Mouse (Mus musculus) spleen, adult 2 months (tissue): ENCODE results near the gene Olfr5. TPM values are rescaled to one million over a fixed set of nuclear protein-coding genes. Genes with fewer than 3 reads are reported as not detected.

ENCODE experiments used
- DNase-seq, 2 experiments: peaks; one replicate each; pipeline versions ENCODE4 v3.0.0 to v3.0.0-alpha.2; 2012 to 2021; ENCODE audit warnings: low spot score in 2 of 2, low read depth in 1 of 2
- H3K27ac ChIP-seq: fragments of 200-500 bp; 2 replicates; pipeline ENCODE4 v1.5.1; 2012; ENCODE audit warnings: low read length, inconsistent platforms; ENCODE audit not compliant: insufficient read depth
- H3K27me3 ChIP-seq: fragments of 200-500 bp; 2 replicates; pipeline ENCODE4 v1.6.1; 2012; ENCODE audit warnings: mild to moderate bottlenecking, moderate library complexity, low read length, inconsistent platforms; ENCODE audit not compliant: control insufficient read depth, insufficient read depth
- H3K36me3 ChIP-seq: fragments of 200-500 bp; 2 replicates; pipeline ENCODE4 v1.6.1; 2012; ENCODE audit warnings: mild to moderate bottlenecking, low read length, inconsistent platforms; ENCODE audit not compliant: control insufficient read depth, insufficient read depth
- H3K4me1 ChIP-seq: fragments of 200-500 bp; 2 replicates; pipeline ENCODE4 v1.6.1; 2011; ENCODE audit warnings: inconsistent platforms; ENCODE audit not compliant: control insufficient read depth, insufficient read depth, insufficient read length
- H3K4me3 ChIP-seq: fragments of 200-500 bp; 2 replicates; pipeline ENCODE4 v1.5.1; 2011; ENCODE audit warnings: mild to moderate bottlenecking, inconsistent platforms; ENCODE audit not compliant: insufficient read depth, insufficient read length; ENCODE audit errors: extremely low read depth
- CTCF ChIP-seq: fragments of 200-500 bp; IDR thresholded peaks from 2 replicates; pipeline ENCODE4 v1.5.1; 2011; ENCODE audit warnings: mild to moderate bottlenecking, inconsistent platforms; ENCODE audit not compliant: insufficient read depth, insufficient read length, insufficient replicate concordance; ENCODE audit errors: extremely low read depth
- POLR2A ChIP-seq: fragments of 200-500 bp; IDR thresholded peaks from 2 replicates; pipeline ENCODE4 v1.6.1; 2011; ENCODE audit warnings: low read depth, low read length, inconsistent platforms
- WGBS: fragments of 180-500 bp; shearing (Covaris S2); methylation state at CpG from one replicate; pipeline ENCODE4 v1.1.7; 2018; 5-methylcytosine and 5-hydroxymethylcytosine counted together
- polyA plus RNA-seq: library from polyadenylated mRNA; depleted of rRNA; stranded (reverse); fragments of >200 nt; gene quantifications from 2 replicates; pipeline ENCODE4 v1.2.3, GENCODE M21; 2012; rRNA removed

The Olfr5 gene
- polyA plus RNA-seq, 1 experiment = not detected

DNA sequence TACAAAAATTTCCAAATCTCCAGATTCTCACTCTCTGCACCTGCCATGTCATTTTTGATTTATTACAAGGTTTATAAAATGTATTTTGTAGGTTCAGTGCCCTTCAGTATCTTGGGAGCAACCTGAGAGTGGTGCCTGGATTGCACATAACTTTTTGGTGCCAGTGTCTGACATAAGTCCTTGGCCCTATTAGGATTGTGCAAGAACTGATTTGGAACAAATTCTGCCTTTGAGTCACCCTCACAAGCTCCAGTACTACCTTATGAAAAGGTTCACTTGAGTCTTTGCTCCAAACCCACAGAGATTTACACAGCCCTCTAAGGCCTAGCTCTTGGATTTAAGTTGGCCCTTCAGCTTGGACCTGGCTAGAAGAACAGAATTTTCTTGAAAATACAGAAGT lies 19.8 kb downstream of the Olfr5 start, which contains the start of gene Olfr1346:
Gene Olfr1346, plus strand, starts transcription at position 151 of the 400 bp plus-strand sequence.
- Histone ChIP-seq H3K4me3 (no peak within 1 kb of the TSS), H3K4me1 (no peaks in the 10 kb centered on the region), H3K27ac (no peak within 1 kb of the TSS), H3K27me3 (no peaks in the 10 kb centered on the region), H3K36me3 (no peaks in the 10 kb centered on the region)
- no peak for TF ChIP-seq POLR2A
- TF ChIP-seq CTCF = no peak
- DNase-seq = no peak

DNA sequence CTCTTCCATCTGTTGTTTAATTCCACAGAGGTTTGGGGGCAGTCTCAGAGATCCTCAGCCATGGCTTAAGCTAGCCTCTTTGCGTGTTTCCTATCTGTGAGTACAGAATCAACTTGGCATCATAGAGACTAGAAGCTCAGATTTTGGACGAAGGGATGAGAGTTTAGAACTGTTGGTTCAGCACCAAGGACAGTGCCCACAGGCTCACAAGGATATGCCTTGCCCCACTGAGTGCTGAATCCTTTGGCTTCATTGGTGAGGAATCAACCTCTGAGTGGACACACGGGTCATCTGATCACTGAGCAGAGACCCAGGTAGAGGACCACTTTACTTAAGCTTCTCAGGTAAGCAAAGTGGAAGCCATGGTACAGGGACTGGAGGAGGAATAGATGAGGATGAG lies 30.3 kb downstream of the Olfr5 start:
- 50% methylated on average over 3 of the region's 3 CpGs for WGBS
- DNase-seq = no peak
- Histone ChIP-seq H3K36me3 (no peaks in the 10 kb centered on the region), H3K27me3 (no peaks in the 10 kb centered on the region), H3K4me3 (no peak overlapping the region), H3K4me1 (no peaks in the 10 kb centered on the region), H3K27ac (no peak overlapping the region)
- no peak for TF ChIP-seq POLR2A
- no peak for TF ChIP-seq CTCF

DNA sequence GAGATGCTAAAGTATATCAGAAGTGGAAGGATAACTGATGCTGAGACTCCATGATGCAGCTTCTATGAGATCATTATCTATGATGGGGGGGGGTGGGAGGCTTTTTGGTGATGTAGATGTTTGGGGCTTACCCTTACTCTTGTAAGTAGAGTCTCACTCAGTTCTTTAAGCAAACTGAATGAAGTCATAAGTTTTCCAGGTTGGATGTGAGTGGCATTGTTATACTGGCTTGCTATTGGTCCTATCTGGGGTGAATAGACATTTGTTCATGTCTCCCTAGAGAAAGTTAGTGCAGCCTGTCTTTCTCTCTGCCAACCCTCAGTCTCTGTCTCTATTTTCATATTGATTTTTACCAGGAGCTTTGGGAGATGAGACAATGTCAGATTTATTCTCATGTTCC lies 30.9 kb downstream of the Olfr5 start, which contains the start of gene Olfr1336:
Gene Olfr1336, plus strand, starts transcription at position 301 of the 400 bp plus-strand sequence.
- no peaks in the 10 kb centered on the region for H3K36me3 ChIP-seq
- no peak for DNase-seq
- no peaks in the 10 kb centered on the region for H3K4me1 ChIP-seq
- no peaks in the 10 kb centered on the region for H3K27me3 ChIP-seq
- no peak within 1 kb of the TSS for H3K4me3 ChIP-seq
- TF ChIP-seq POLR2A (no peak), CTCF (no peak)
- no peak within 1 kb of the TSS for H3K27ac ChIP-seq

GRCm38 (mm10) chr7:6447771-6448170 lies 39.0 kb downstream of the Olfr5 start:
- Histone ChIP-seq H3K36me3 (no peaks in the 10 kb centered on the region), H3K27me3 (no peaks in the 10 kb centered on the region), H3K4me1 (no peaks in the 10 kb centered on the region), H3K27ac (no peak overlapping the region), H3K4me3 (no peak overlapping the region)
- WGBS = 11% methylated on average over 5 of the region's 5 CpGs
- DNase-seq = no peak
- no peak for TF ChIP-seq CTCF
- TF ChIP-seq POLR2A = no peak

GRCm38 (mm10) chr7:6441173-6441572 lies 45.6 kb downstream of the Olfr5 start:
- Histone ChIP-seq H3K27ac (no peak overlapping the region), H3K4me3 (no peak overlapping the region), H3K4me1 (no peaks in the 10 kb centered on the region), H3K36me3 (no peaks in the 10 kb centered on the region), H3K27me3 (no peaks in the 10 kb centered on the region)
- TF ChIP-seq CTCF (no peak), POLR2A (no peak)
- WGBS = 82% methylated on average over 2 of the region's 2 CpGs
- no peak for DNase-seq

DNA sequence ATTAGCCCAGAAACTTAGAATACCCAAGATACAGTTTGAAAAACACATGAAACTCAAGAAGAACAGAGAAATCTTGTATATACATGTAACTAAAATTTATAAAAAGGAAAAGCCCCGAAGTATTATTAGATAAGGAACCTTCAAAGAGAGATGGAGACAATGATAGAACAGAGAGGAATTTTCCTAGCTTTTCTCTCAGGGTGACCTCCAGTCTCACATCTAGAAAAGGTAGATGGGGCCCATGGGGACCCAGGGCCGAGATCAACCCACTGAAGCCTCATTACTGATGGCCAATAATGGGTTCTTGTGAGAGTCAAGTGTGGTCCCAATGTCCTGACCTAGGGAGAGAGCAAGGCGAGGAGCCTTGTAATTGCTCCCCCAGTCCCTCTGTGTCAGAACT lies 48.4 kb downstream of the Olfr5 start, which contains the start of gene Olfr1344:
Gene Olfr1344, plus strand, starts transcription at position 301 of the 400 bp plus-strand sequence.
- 69% methylated on average over 3 of the region's 3 CpGs for WGBS
- Histone ChIP-seq H3K4me1 (no peaks in the 10 kb centered on the region), H3K27ac (no peak within 1 kb of the TSS), H3K27me3 (no peaks in the 10 kb centered on the region), H3K36me3 (no peaks in the 10 kb centered on the region), H3K4me3 (no peak within 1 kb of the TSS)
- TF ChIP-seq POLR2A (no peak), CTCF (no peak)
- DNase-seq = no peak

DNA sequence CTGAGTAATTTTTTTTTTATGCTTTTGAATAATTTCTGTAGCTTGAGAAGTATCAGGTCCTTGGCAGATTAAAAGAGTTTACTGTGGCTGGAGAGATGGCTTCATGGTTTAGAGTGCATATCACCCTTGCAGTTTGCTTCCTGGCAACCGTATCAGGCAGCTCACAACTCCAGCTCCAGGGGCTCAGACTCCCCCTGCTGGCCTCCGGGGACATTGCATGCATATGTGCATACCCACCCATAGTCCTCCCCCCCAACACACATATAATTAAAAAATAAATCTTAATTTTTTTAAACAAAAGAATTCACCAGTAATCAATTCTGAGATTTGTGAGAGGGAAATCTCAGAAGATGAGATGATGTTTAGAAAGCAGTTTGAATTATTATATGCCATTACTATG lies 56.4 kb downstream of the Olfr5 start:
- TF ChIP-seq POLR2A = no peak
- TF ChIP-seq CTCF = peak; percentile 51; the same call in 1 of the 2 replicates
- no peaks in the 10 kb centered on the region for H3K36me3 ChIP-seq
- 20% methylated on average over 2 of the region's 2 CpGs for WGBS
- H3K27ac ChIP-seq = no peak overlapping the region
- no peaks in the 10 kb centered on the region for H3K27me3 ChIP-seq
- H3K4me1 ChIP-seq = no peaks in the 10 kb centered on the region
- DNase-seq = peak; percentile 11 to 18
- H3K4me3 ChIP-seq = no peak overlapping the region

- WGBS = 88% methylated on average over 3 of the region's 3 CpGs
- no peaks in the 10 kb centered on the region for H3K27me3 ChIP-seq
- H3K4me3 ChIP-seq = no peak overlapping the region
- H3K4me1 ChIP-seq = no peaks in the 10 kb centered on the region
- H3K36me3 ChIP-seq = no peaks in the 10 kb centered on the region
- DNase-seq = no peak
- TF ChIP-seq CTCF = no peak
- TF ChIP-seq POLR2A = no peak
- H3K27ac ChIP-seq = no peak overlapping the region
These were observed 57.4 kb downstream of the Olfr5 start for GRCm38 (mm10) chr7:6429381-6429780.

Other genes with a start within 250 kb of the Olfr5 start
- gene Epp13, start 234.2 kb downstream of the Olfr5 start, polyA plus RNA-seq = not detected in 2 replicates
- gene Zfp667, start 200.4 kb downstream of the Olfr5 start, polyA plus RNA-seq = 0.35 and 0.44 TPM in 2 replicates
- 0.56 and 0.77 TPM in 2 replicates for gene Zfp583, start 155.7 kb downstream of the Olfr5 start, polyA plus RNA-seq
- 0.02 and 0.08 TPM in 2 replicates for gene Gm3854, start 143.2 kb downstream of the Olfr5 start, polyA plus RNA-seq
- gene Zfp78, start 123.7 kb downstream of the Olfr5 start, polyA plus RNA-seq = 0.13 and 0.29 TPM in 2 replicates
- gene Zfp28, start 103.6 kb downstream of the Olfr5 start, polyA plus RNA-seq = 1.3 and 1.4 TPM in 2 replicates
- not detected in 2 replicates for gene Smim17, start 88.2 kb downstream of the Olfr5 start, polyA plus RNA-seq
- not detected in 2 replicates for gene Gm20715, start 76.7 kb downstream of the Olfr5 start, polyA plus RNA-seq
- gene Olfr1344, start 48.3 kb downstream of the Olfr5 start, polyA plus RNA-seq = not detected in 2 replicates
- gene Olfr1336, start 30.8 kb downstream of the Olfr5 start, polyA plus RNA-seq = not detected in 2 replicates
- not detected in 2 replicates for gene Olfr1346, start 19.8 kb downstream of the Olfr5 start, polyA plus RNA-seq
- not detected in 2 replicates for gene Olfr1347, start 12.8 kb upstream of the Olfr5 start, polyA plus RNA-seq
- gene Olfr1348, start 21.8 kb upstream of the Olfr5 start, polyA plus RNA-seq = not detected in 2 replicates
- not detected in 2 replicates for gene Olfr1349, start 36.0 kb upstream of the Olfr5 start, polyA plus RNA-seq
- not detected in 2 replicates for gene Olfr1350, start 77.9 kb upstream of the Olfr5 start, polyA plus RNA-seq
- 0.02 TPM in 2 replicates for gene Zim1, start 209.5 kb upstream of the Olfr5 start, polyA plus RNA-seq
- gene Peg3, start 243.5 kb upstream of the Olfr5 start, polyA plus RNA-seq = 0.58 and 0.64 TPM in 2 replicates
- gene Usp29, start 243.6 kb upstream of the Olfr5 start, polyA plus RNA-seq = not detected in 2 replicates